Mouse (Mus musculus): ENCODE data around the gene Dnah1.

DNA sequence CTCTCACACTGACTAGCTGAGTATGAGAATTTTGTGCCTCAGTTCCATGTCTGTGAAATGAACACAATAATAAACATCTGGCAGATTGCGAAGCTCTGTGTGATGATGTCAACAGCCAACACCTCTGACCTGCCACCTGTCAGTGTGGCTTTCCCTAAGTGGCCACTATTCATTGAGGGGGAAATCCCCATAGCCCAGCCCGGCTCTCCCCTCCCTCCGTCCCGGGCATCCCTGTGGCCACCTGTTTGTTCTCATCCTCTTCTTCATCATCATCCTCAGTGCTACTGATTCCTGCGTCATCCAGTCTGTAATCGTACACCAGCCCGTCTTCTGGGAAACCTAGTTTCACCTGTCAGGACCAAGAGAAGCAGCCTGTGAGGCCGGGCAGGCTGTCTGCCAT is 38.0 kb downstream of the Dnah1 start:
- TF ChIP-seq POLR2A (IDR thresholded peaks at IDR 0.05; ENCODE audit: insufficient read length, low read depth) (no peak), USF1 (IDR thresholded peaks at IDR 0.05; ENCODE audit: low read depth) (no peak), REST (IDR thresholded peaks at IDR 0.05; ENCODE audit: insufficient read depth, insufficient read length) (no peak), CEBPB (IDR thresholded peaks at IDR 0.05; ENCODE audit: insufficient read depth, poor library complexity, severe bottlenecking) (no peak), E2F4 (IDR thresholded peaks at IDR 0.05; ENCODE audit: insufficient read depth) (no peak), POLR2AphosphoS2 (IDR thresholded peaks at IDR 0.05; ENCODE audit: insufficient read length, low read depth) (no peak), TCF12 (IDR thresholded peaks at IDR 0.05; ENCODE audit: insufficient read depth, poor library complexity, severe bottlenecking) (no peak), MAX (IDR thresholded peaks at IDR 0.05; ENCODE audit: low read depth) (no peak)
